Mouse (Mus musculus): ENCODE results near the gene Olfr1122.

- no peak for TF ChIP-seq MAFK (IDR thresholded peaks at IDR 0.05; ENCODE audit: insufficient read depth, low read depth, low read length)
- TF ChIP-seq ZC3H11A (IDR thresholded peaks at IDR 0.05; ENCODE audit: borderline replicate concordance, low read depth, low read length) = no peak
Measured at GRCm38 (mm10) chr2:87416335-87416734, 30.7 kb downstream of the Olfr1122 start, which contains the start of gene Olfr1123.
